Mouse (Mus musculus): ENCODE data around the gene Cryzl2.

Cryzl2 gene

GRCm38 (mm10) chr1:157536471-157536870 lies 78.1 kb downstream of the Cryzl2 start:
- peak; percentile 53 for DNase-seq

GRCm38 (mm10) chr1:157537636-157538035 lies 79.3 kb downstream of the Cryzl2 start:
- DNase-seq, result no peak

Measured in cerebellum, adult 8-10 months (tissue).